Mouse (Mus musculus) heart, embryonic 11.5 days (tissue): ENCODE measurements at regions not wholly inside any gene's neighbourhood (a gene's known extent, or its start where the extent isn't known, plus 50 kb on each side); places are given as distances from the start of the nearest gene placed in this dataset.
A peak's percentile ranks its signal among the peaks of the same experiment; 100 is the strongest.

Source experiments
- ATAC-seq: fragments of 200-750 bp; cut with Nextera tagmentation; replicated peaks from 2 replicates; pipeline ENCODE4 v1.8.0; 2017; ENCODE audit warnings: moderate library complexity; ENCODE audit not compliant: insufficient number of reproducible peaks, low FRiP score, low TSS enrichment
- H3K27ac ChIP-seq: fragments of 300-500 bp; sonication (generic); 2 replicates; pipeline ENCODE4 v1.5.1; 2014; ENCODE audit warnings: mild to moderate bottlenecking, low read depth, low read length
- H3K27me3 ChIP-seq: fragments of 300-500 bp; sonication (generic); 2 replicates; pipeline ENCODE4 v1.6.1; 2014; ENCODE audit warnings: mild to moderate bottlenecking, low read length, mixed read lengths; ENCODE audit not compliant: control insufficient read depth, insufficient read depth
- H3K36me3 ChIP-seq: fragments of 300-500 bp; sonication (generic); 2 replicates; pipeline ENCODE4 v1.6.1; 2014; ENCODE audit warnings: mild to moderate bottlenecking, low read length, moderate library complexity, mixed read lengths; ENCODE audit not compliant: control insufficient read depth, insufficient read depth
- H3K4me1 ChIP-seq: fragments of 300-500 bp; sonication (generic); 2 replicates; pipeline ENCODE4 v1.6.1; 2014; ENCODE audit warnings: low read length; ENCODE audit not compliant: control insufficient read depth, insufficient read depth
- H3K4me2 ChIP-seq: fragments of 300-500 bp; sonication (generic); 2 replicates; pipeline ENCODE4 v1.6.1; 2014; ENCODE audit warnings: mild to moderate bottlenecking, moderate library complexity
- H3K4me3 ChIP-seq: fragments of 300-500 bp; sonication (generic); 2 replicates; pipeline ENCODE4 v1.5.1; 2014; ENCODE audit warnings: low read depth, low read length
- H3K9ac ChIP-seq: fragments of 300-500 bp; sonication (generic); 2 replicates; pipeline ENCODE4 v1.6.1; 2014; ENCODE audit warnings: mild to moderate bottlenecking, low read depth, low read length, moderate library complexity
- H3K9me3 ChIP-seq: fragments of 300-500 bp; sonication (generic); replicated peaks from 2 replicates; pipeline ENCODE4 v1.6.1; 2016; ENCODE audit warnings: low read length; ENCODE audit not compliant: control insufficient read depth
- WGBS: fragments of 180-500 bp; shearing (Covaris S2); extraction: QIAGEN DNeasy Blood & Tissue Kit; methylation state at CpG from one replicate; pipeline ENCODE4 v1.1.7; 2014; ENCODE audit not compliant: insufficient replicate concordance; 5-methylcytosine and 5-hydroxymethylcytosine counted together

DNA sequence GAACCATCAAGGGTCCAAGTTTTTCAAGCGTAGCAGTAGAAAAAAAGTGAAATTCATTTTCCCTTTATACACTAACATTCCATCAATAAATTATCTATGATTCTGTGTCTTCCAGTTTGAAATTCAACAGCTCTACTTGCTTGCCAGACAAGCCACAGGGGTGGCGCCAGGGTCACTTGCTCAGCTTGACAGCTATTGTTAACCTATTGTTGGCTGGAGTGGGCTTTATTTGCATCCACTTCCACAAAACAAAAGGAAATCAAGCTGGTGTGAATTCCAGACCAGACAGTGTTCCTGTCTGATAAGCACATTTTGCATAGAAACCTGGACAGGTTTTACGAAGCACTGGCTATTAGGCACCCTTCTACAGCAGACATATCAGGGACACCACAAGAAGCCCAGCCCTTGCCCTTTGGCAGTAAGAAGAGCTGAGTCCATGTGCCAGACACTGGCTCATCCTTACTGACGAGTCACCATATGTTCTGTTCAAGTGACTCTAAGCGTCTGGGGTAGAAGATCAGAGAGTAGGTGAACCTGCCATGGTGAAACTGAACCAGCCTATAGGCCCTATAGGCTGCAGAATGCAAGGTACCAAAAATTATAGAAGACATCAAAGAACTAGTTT lies 366.9 kb downstream of the Basp1 start:
- H3K36me3 ChIP-seq, result no peaks in the 10 kb centered on the region
- H3K9ac ChIP-seq, result no peak overlapping the region
- no peak overlapping the region for H3K4me2 ChIP-seq
- H3K9me3 ChIP-seq, result no peaks in the 10 kb centered on the region
- no peak overlapping the region for H3K4me3 ChIP-seq
- H3K27ac ChIP-seq, result no peak overlapping the region
- no peaks in the 10 kb centered on the region for H3K4me1 ChIP-seq
- 61% methylated on average over 5 of the region's 5 CpGs for WGBS
- no peaks in the 10 kb centered on the region for H3K27me3 ChIP-seq
- ATAC-seq, result no peak

DNA sequence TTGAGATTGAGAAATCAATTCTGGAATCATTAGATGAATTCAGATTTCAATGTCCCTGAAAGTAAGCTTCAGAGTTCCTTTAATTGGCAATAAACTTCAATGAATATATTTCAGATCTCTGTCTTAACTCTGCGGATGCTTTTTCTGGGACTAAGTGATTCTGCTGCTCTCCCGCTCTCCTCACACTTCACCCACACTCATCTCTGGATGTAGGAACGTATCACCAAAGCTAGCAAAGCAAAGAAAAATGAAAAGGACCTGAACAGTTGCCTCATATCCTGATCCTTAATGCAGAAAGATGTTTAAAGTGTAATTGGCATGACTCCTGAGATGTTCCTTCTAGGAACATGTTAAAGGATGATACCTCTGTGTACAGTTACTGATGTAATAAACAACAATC lies 377.3 kb downstream of the Basp1 start:
- 79% methylated on average over 3 of the region's 3 CpGs for WGBS
- no peaks in the 10 kb centered on the region for H3K4me1 ChIP-seq
- H3K4me3 ChIP-seq, result no peak overlapping the region
- no peaks in the 10 kb centered on the region for H3K9me3 ChIP-seq
- no peak overlapping the region for H3K4me2 ChIP-seq
- no peaks in the 10 kb centered on the region for H3K27me3 ChIP-seq
- no peak for ATAC-seq
- H3K36me3 ChIP-seq, result no peaks in the 10 kb centered on the region
- no peak overlapping the region for H3K27ac ChIP-seq
- H3K9ac ChIP-seq, result no peak overlapping the region

DNA sequence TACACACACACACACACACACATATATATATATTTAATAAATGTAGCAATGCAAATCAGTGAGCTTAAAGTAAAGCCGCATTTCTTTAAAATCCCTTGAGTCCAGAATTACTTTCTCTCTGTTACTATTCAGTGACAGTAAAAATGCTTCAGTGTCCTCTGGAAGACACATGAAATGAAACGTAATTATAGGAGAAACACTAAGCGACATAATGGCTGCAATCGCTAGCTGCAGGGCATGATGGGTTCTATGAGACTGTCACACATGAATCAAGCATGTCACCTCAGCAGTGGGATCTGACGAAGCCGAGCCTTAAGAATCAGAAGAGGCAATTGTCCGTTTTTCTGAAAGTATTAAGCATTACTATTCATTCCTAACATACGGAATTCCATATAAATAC lies 385.7 kb downstream of the Basp1 start:
- no peak overlapping the region for H3K4me2 ChIP-seq
- no peak overlapping the region for H3K27ac ChIP-seq
- H3K4me1 ChIP-seq, result no peaks in the 10 kb centered on the region
- H3K4me3 ChIP-seq, result no peak overlapping the region
- H3K27me3 ChIP-seq, result no peaks in the 10 kb centered on the region
- no peaks in the 10 kb centered on the region for H3K36me3 ChIP-seq
- no peak overlapping the region for H3K9ac ChIP-seq
- 82% methylated on average over 8 of the region's 8 CpGs for WGBS
- no peaks in the 10 kb centered on the region for H3K9me3 ChIP-seq
- ATAC-seq, result no peak

DNA sequence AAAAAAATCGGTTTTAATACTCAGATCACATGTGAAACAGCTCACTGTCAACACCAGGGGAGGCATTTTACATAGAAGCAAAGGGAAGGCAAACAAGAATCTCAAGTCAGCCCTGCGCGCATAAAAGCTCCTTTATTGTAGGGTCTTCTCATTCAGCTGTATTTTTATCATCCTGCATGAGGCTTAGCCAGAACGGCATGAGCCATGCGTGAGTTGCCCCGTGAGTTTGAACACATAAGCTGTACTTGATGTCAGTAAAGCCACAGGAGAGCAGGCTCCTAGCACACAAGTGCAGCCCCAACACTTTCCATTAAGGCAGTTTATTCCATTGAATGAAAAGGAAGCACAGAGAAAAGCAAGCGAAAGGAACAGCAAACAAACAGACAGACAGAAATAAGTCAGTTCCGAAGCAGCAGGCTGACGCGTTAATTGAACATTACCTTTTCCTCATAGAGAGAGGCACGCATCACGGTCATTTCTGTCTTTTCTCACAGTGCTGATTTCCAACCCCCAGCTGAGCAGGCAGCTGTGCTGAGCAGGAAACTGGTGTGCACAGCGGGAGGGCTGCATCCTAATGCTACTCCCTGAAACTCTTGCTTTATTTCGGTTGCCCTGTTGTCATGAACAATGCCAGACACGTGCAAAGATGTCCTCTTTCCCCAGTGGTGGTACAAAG lies 386.6 kb downstream of the Basp1 start:
- ATAC-seq, result no peak
- Histone ChIP-seq H3K36me3 (no peaks in the 10 kb centered on the region), H3K4me3 (peak overlapping the region; percentile 8; the same call in 1 of the 2 replicates), H3K27ac (no peak overlapping the region), H3K4me2 (peak overlapping the region; percentile 48), H3K9ac (no peak overlapping the region), H3K9me3 (no peaks in the 10 kb centered on the region), H3K4me1 (no peaks in the 10 kb centered on the region), H3K27me3 (no peaks in the 10 kb centered on the region)
- 8% methylated on average over 15 of the region's 15 CpGs for WGBS

DNA sequence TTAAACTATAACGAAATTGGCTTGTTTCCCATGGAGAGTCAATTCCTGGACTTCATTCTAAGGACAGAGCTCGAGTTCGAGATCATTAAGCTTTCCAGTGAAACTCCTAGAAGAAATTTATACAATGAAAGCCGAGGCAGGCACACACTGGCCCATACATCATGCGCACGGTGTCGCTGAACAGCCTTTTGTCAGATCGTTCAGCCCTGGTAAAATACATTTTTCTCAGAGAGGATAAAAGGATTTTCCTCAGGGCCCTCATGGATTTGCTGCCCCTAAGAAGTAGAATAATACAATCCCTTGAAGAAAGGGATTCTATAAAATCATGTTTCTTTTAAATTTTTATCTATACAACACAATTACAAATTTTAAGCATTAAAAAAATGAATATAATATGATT lies 387.2 kb downstream of the Basp1 start:
- 70% methylated on average over 8 of the region's 8 CpGs for WGBS
- H3K9me3 ChIP-seq, result no peaks in the 10 kb centered on the region
- no peak overlapping the region for H3K4me2 ChIP-seq
- no peak overlapping the region for H3K9ac ChIP-seq
- no peaks in the 10 kb centered on the region for H3K36me3 ChIP-seq
- no peak for ATAC-seq
- no peak overlapping the region for H3K27ac ChIP-seq
- H3K4me1 ChIP-seq, result no peaks in the 10 kb centered on the region
- H3K4me3 ChIP-seq, result no peak overlapping the region
- no peaks in the 10 kb centered on the region for H3K27me3 ChIP-seq

DNA sequence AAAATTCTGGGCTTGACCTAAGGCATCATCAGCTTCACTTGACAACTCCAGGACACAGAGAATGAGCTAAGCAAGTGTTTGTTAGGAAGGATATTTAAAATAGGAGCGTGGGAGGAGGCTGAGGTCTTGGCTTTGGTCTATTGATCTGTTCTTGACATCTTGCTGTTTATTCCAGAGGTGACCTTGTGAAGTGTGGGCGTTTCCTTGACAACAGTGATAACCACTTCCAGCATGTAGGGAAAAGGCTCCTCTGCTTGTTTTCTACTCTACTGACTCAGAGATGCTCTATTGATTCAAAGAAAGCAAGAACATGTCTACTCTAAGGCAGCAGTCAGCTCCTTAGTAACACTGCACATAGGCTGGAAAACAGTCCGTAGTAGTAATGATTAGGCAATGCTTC lies 392.6 kb downstream of the Basp1 start:
- Histone ChIP-seq H3K27me3 (no peaks in the 10 kb centered on the region), H3K9ac (no peak overlapping the region), H3K4me2 (no peak overlapping the region), H3K27ac (no peak overlapping the region), H3K36me3 (no peaks in the 10 kb centered on the region), H3K9me3 (no peaks in the 10 kb centered on the region), H3K4me1 (no peaks in the 10 kb centered on the region), H3K4me3 (no peak overlapping the region)
- ATAC-seq, result no peak
- 44% methylated on average over 3 of the region's 3 CpGs for WGBS

DNA sequence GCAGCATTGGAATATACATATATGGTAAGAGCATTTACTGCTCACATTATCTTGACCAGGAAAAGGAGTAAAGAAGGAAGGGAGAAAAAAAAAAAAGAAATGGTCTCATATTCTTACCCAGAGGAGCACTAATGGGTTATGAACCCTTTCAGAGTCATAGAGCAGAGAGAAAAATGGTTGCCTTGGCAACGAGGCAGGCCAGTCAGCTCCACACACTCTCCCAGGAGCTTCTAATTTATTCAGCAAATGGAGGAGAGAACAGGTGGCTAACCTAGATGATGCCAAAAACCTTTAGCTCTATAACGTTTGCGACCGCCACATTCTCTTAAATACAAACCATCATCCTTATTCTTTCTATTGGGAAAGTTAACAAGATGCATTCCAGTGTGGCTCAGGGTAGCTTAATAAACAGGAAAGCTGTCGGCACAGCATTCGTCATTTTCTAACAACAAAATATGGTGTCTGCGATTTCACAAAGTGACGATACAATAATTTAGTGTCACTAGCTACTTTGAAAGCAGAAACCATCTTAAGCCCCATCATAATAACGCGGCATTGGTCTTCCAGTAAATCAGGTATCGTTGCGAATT lies 394.1 kb downstream of the Basp1 start:
- Histone ChIP-seq H3K4me2 (no peak overlapping the region), H3K27ac (no peak overlapping the region), H3K27me3 (no peaks in the 10 kb centered on the region), H3K9me3 (no peaks in the 10 kb centered on the region), H3K4me1 (no peaks in the 10 kb centered on the region), H3K9ac (no peak overlapping the region), H3K4me3 (no peak overlapping the region), H3K36me3 (no peaks in the 10 kb centered on the region)
- ATAC-seq, result no peak
- 84% methylated on average over 12 of the region's 12 CpGs for WGBS

DNA sequence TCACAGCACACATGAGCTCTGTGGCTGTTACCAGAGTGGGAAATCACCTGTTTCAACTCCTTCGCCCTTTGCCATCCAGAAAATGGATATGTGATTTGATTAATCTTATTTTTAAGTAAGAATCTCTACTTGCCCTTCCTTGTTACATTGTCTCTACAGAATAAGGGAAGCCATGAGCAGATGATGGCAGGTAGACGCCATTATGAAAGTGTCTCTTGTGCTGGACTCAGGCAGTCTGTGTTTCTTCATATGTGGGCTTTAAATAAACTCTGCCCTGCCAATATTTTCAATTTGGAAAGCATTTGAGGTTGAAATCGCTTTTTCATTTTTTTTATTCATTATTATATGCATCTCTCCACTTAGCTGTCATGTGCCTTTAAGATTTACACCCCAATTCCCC lies 394.6 kb downstream of the Basp1 start:
- H3K36me3 ChIP-seq, result no peaks in the 10 kb centered on the region
- ATAC-seq, result no peak
- 75% methylated on average over 3 of the region's 3 CpGs for WGBS
- H3K4me3 ChIP-seq, result no peak overlapping the region
- no peaks in the 10 kb centered on the region for H3K9me3 ChIP-seq
- H3K27me3 ChIP-seq, result no peaks in the 10 kb centered on the region
- no peak overlapping the region for H3K4me2 ChIP-seq
- no peak overlapping the region for H3K9ac ChIP-seq
- H3K4me1 ChIP-seq, result no peaks in the 10 kb centered on the region
- H3K27ac ChIP-seq, result no peak overlapping the region

DNA sequence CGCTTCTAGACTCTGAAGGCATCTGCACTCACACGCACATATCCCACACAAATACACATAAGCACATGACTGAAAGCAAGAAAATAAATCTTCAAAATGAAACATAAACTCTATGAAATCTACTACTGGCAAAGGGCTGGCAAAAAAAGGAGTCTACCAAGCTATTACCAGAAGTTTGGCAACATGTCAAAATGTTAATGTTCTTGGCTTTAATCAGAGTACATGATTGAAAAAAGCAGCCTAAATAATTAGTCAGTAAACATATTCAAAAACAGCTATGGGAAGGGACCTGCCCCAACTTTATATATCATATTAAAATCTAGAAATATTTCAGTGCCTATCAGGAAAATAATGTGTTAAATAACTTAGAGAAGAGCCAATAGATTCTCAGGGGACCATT lies 405.8 kb downstream of the Basp1 start:
- H3K4me1 ChIP-seq, result no peaks in the 10 kb centered on the region
- no peak overlapping the region for H3K27ac ChIP-seq
- H3K9ac ChIP-seq, result no peak overlapping the region
- no peaks in the 10 kb centered on the region for H3K9me3 ChIP-seq
- H3K4me3 ChIP-seq, result no peak overlapping the region
- 94% methylated on average over 2 of the region's 2 CpGs for WGBS
- H3K27me3 ChIP-seq, result no peaks in the 10 kb centered on the region
- no peak for ATAC-seq
- H3K36me3 ChIP-seq, result no peaks in the 10 kb centered on the region
- no peak overlapping the region for H3K4me2 ChIP-seq
